ENCODE assay signal across 12 mouse cellular contexts in genomic region chr2:134456065-134456505, GRCm38 (mm10).
A peak's percentile ranks its signal among the peaks of the same experiment; 100 is the strongest.
DNase-seq lines count a peak whose midpoint lies in the region; ATAC-seq and TF ChIP-seq lines count a peak whose summit lies in the region.
"Had no signal": no experiment of that assay in that cellular context is flagged by ENCODE, and none has a peak within 500 bp of the region (broad histone marks: within the 10 kb centered on the region; RNA-seq: fewer than 3 reads in every experiment).

No protein-coding gene starts in this region.

- peak overlapping the region; percentile 32 for H3K4me2 ChIP-seq in forebrain, postnatal 0 days (ENCODE audit: low read depth)
- H3K4me2 ChIP-seq in midbrain, embryonic 13.5 days (replicated peaks) = peak overlapping the region; percentile 32

- H3K4me1 ChIP-seq in ES-E14 (ENCODE audit: control insufficient read depth in 2 of 2, insufficient read depth in 2 of 2, low read length in 2 of 2, poor library complexity in 1 of 2) = peaks cover 2 to 3% of the 10 kb centered on the region in 2 experiments; a peak in 2 of 4 replicates
- H3K4me1 ChIP-seq in forebrain, postnatal 0 days (ENCODE audit: insufficient read depth) = no peaks in the 10 kb centered on the region
- H3K4me1 ChIP-seq in midbrain, embryonic 13.5 days (replicated peaks) = peaks cover 9% of the 10 kb centered on the region

- no peak for ATAC-seq in forebrain, postnatal 0 days
- peak; percentile 68; the same call in 1 of the 2 replicates for ATAC-seq in midbrain, embryonic 13.5 days

- no peak overlapping the region for H3K4me3 ChIP-seq in ES-E14 (ENCODE audit: insufficient read depth in 1 of 2, low read depth in 1 of 2, low read length in 2 of 2, poor library complexity in 1 of 2, severe bottlenecking in 1 of 2)
- no peak overlapping the region for H3K4me3 ChIP-seq in forebrain, postnatal 0 days (ENCODE audit: low read depth, low read length)
- no peak overlapping the region for H3K4me3 ChIP-seq in midbrain, embryonic 13.5 days (replicated peaks)

- 4% methylated on average over 7 of the region's 7 CpGs for WGBS in forebrain, postnatal 0 days
- WGBS in midbrain, embryonic 13.5 days = 13% methylated on average over 7 of the region's 7 CpGs

- H3K27ac ChIP-seq in ES-E14 (ENCODE audit: insufficient read depth, low read depth, low read length, poor library complexity, severe bottlenecking) = peak overlapping the region; percentile 63; the same call in 1 of the 2 replicates
- H3K27ac ChIP-seq in forebrain, postnatal 0 days (ENCODE audit: low read depth, low read length) = no peak overlapping the region
- no peak overlapping the region for H3K27ac ChIP-seq in midbrain, embryonic 13.5 days
- H3K27ac ChIP-seq: kidney, postnatal 0 days had no signal

- no peaks in the 10 kb centered on the region for H3K9me3 ChIP-seq in ES-E14 (ENCODE audit: control insufficient read depth, insufficient read depth, low read depth, low read length)
- H3K9me3 ChIP-seq in forebrain, postnatal 0 days (ENCODE audit: low read length) = no peaks in the 10 kb centered on the region
- H3K9me3 ChIP-seq in midbrain, embryonic 13.5 days = no peaks in the 10 kb centered on the region

- no peaks in the 10 kb centered on the region for H3K27me3 ChIP-seq in forebrain, postnatal 0 days (ENCODE audit: insufficient read depth, low read length)
- no peaks in the 10 kb centered on the region for H3K27me3 ChIP-seq in midbrain, embryonic 13.5 days

- H3K9ac ChIP-seq in ES-E14 (ENCODE audit: insufficient read depth, low read depth, low read length, poor library complexity, severe bottlenecking) = no peak overlapping the region
- H3K9ac ChIP-seq in forebrain, postnatal 0 days = 0 out of 2 replicates have a peak overlapping the region, but pooled peaks have one; percentile 10
- H3K9ac ChIP-seq in midbrain, embryonic 13.5 days (replicated peaks) = no peak overlapping the region

- DNase-seq in adrenal gland, postnatal 10 days = peak; percentile 27
- DNase-seq in adrenal gland, postnatal 25 days = no peak
- DNase-seq in ES-E14 (ENCODE audit: low read depth, low spot score) = peak; percentile 50
- peak; percentile 8 for DNase-seq in forebrain, postnatal 0 days
- DNase-seq in spleen, adult 12 weeks (ENCODE audit: low spot score) = no peak
- DNase-seq in urinary bladder, postnatal 25 days (ENCODE audit: low spot score) = no peak
- no peak for DNase-seq in thymus, postnatal 0 days (ENCODE audit: low spot score)
- DNase-seq: cerebellum, adult 9-11 months; liver; thymus, postnatal 4 days had no signal

- H3K36me3 ChIP-seq in ES-E14 (ENCODE audit: control insufficient read depth, insufficient read depth, low read length, poor library complexity, severe bottlenecking) = no peaks in the 10 kb centered on the region
- no peaks in the 10 kb centered on the region for H3K36me3 ChIP-seq in forebrain, postnatal 0 days (ENCODE audit: insufficient read depth)
- H3K36me3 ChIP-seq in midbrain, embryonic 13.5 days = no peaks in the 10 kb centered on the region

- TF ChIP-seq CTCF in forebrain, postnatal 0 days (IDR thresholded peaks at IDR 0.05; ENCODE audit: low read depth) = no peak

- in situ Hi-C loops in ES-E14 (cut with MboI; ENCODE audit: low sequenced_read_pairs in 2 of 2, unreplicated experiment in 2 of 2) = no loop called here

TF ChIP-seq in ES-E14, 5 proteins besides CTCF, POLR2A, EP300 and RAD21:
- TF ChIP-seq CHD2 (IDR thresholded peaks at IDR 0.05; ENCODE audit: low read depth, low read length) = no peak
- TF ChIP-seq MAFK (IDR thresholded peaks at IDR 0.05; ENCODE audit: insufficient read depth, low read depth, low read length) = no peak
- TF ChIP-seq ZC3H11A (IDR thresholded peaks at IDR 0.05; ENCODE audit: borderline replicate concordance, low read depth, low read length) = no peak
- TF ChIP-seq HCFC1 (IDR thresholded peaks at IDR 0.05; ENCODE audit: borderline replicate concordance, insufficient read depth, low read length) = no peak
- no peak for TF ChIP-seq ZNF384 (IDR thresholded peaks at IDR 0.05; ENCODE audit: low read depth, low read length)
TF ChIP-seq in ES-E14: peak in this region for 0.

Comparison
In these comparisons a context has a peak if more than half of its experiments do, and no peak if none do; other contexts are left out.
1. DNase-seq: peak in adrenal gland, postnatal 10 days (single experiment), ES-E14 (single experiment) and forebrain, postnatal 0 days (single experiment); none in adrenal gland, postnatal 25 days (single experiment), spleen, adult 12 weeks (single experiment), urinary bladder, postnatal 25 days (single experiment) and thymus, postnatal 0 days (single experiment).